Comparison of ENCODE assay signal across 8 mouse cellular contexts in the genomic region with DNA sequence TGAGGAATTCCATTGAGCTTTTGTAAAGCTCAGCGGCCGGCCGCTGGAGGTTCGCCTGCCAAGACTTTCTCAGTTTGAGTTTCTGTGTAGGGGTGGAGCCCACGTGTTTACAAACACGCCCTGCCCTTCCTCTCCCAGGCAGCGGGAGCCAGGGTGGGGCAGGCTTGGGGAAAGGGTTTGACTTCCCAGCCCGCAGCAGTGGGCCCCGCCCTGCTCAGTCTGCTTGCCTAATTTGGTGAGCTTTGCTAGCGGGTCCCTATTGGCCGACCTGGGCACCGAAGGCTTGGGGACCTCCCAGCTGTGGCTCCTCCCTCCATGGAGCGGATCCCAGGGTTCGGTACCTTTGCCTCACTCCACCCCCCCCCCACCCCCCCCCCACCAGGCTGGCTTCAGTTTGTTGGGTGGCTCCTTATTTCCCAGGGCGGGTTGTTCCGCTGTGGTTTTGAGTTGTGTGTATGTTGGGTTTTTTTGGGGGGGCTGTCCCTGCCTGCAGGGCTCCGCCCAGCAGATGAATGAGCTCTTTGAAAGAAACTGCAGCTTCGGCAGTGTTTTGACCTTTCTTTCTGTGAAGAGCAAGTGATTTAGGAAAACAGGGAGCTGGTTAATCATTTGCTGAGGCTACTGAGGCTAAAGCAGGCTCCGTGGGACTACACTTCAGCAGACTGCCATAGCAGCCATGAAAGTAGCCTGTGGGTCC. TPM values are rescaled to one million over a fixed set of nuclear protein-coding genes. Genes with fewer than 3 reads are reported as not detected.
DNase-seq lines count a peak whose midpoint lies in the region; ATAC-seq and TF ChIP-seq lines count a peak whose summit lies in the region.

No protein-coding gene starts in this region.

- H3K27me3 ChIP-seq in hindbrain, postnatal 0 days (ENCODE audit: insufficient read depth, low read length) = no peaks in the 10 kb centered on the region
- H3K27me3 ChIP-seq in limb, embryonic 11.5 days (ENCODE audit: control insufficient read depth, insufficient read depth, low read length) = no peaks in the 10 kb centered on the region
- H3K27me3 ChIP-seq in midbrain, embryonic 11.5 days (ENCODE audit: control insufficient read depth, insufficient read depth, low read length) = no peaks in the 10 kb centered on the region

- 3% methylated on average over 19 of the region's 19 CpGs for WGBS in hindbrain, postnatal 0 days
- under 1% methylated on average over 19 of the region's 19 CpGs for WGBS in limb, embryonic 11.5 days
- under 1% methylated on average over 19 of the region's 19 CpGs for WGBS in midbrain, embryonic 11.5 days

- H3K27ac ChIP-seq in cortical plate, adult 2 months (ENCODE audit: insufficient read depth, low read length) = peak overlapping the region; percentile 74
- H3K27ac ChIP-seq in hindbrain, postnatal 0 days = peak overlapping the region; percentile 27
- peak overlapping the region; percentile 63 for H3K27ac ChIP-seq in limb, embryonic 11.5 days (replicated peaks; ENCODE audit: low read depth, low read length)
- peak overlapping the region; percentile 79 for H3K27ac ChIP-seq in midbrain, embryonic 11.5 days (ENCODE audit: low read depth, low read length)

- H3K4me3 ChIP-seq in cortical plate, adult 2 months (ENCODE audit: insufficient read depth, low read length) = no peak overlapping the region
- peak overlapping the region; percentile 23 for H3K4me3 ChIP-seq in hindbrain, postnatal 0 days (ENCODE audit: low read length)
- H3K4me3 ChIP-seq in limb, embryonic 11.5 days (ENCODE audit: low read depth, low read length) = peak overlapping the region; percentile 25
- H3K4me3 ChIP-seq in midbrain, embryonic 11.5 days (ENCODE audit: low read depth, low read length) = peak overlapping the region; percentile 25

- no peak overlapping the region; the same call in 1 of the 2 replicates for H3K9ac ChIP-seq in hindbrain, postnatal 0 days (replicated peaks; ENCODE audit: low read length)
- H3K9ac ChIP-seq in limb, embryonic 11.5 days (ENCODE audit: low read length) = peak overlapping the region; percentile 8; the same call in 1 of the 2 replicates
- H3K9ac ChIP-seq in midbrain, embryonic 11.5 days (ENCODE audit: low read length) = peak overlapping the region; percentile 49

- H3K4me2 ChIP-seq in hindbrain, postnatal 0 days (ENCODE audit: low read depth, low read length) = peak overlapping the region; percentile 57
- peak overlapping the region; percentile 57 for H3K4me2 ChIP-seq in limb, embryonic 11.5 days (ENCODE audit: low read depth, severe bottlenecking)
- H3K4me2 ChIP-seq in midbrain, embryonic 11.5 days = peak overlapping the region; percentile 48

- H3K4me1 ChIP-seq in cortical plate, adult 2 months (ENCODE audit: control insufficient read depth, insufficient read depth, low read length) = peaks cover 8% of the 10 kb centered on the region
- H3K4me1 ChIP-seq in hindbrain, postnatal 0 days (ENCODE audit: insufficient read depth, low read length) = peaks cover 10% of the 10 kb centered on the region
- peaks cover 25% of the 10 kb centered on the region for H3K4me1 ChIP-seq in limb, embryonic 11.5 days (ENCODE audit: control insufficient read depth, insufficient read depth, low read length)
- H3K4me1 ChIP-seq in midbrain, embryonic 11.5 days (ENCODE audit: control insufficient read depth, insufficient read depth, low read length) = peaks cover 42% of the 10 kb centered on the region

- DNase-seq in cerebellum, adult 11 months = peak; percentile 40
- no peak for DNase-seq in cerebellum, adult 9-10 months
- peak; percentile 88 for DNase-seq in gastrocnemius, postnatal 10 days
- peak; percentile 75 for DNase-seq in hindbrain, postnatal 0 days (ENCODE audit: low spot score)
- DNase-seq in limb, embryonic 11.5 days (ENCODE audit: low spot score) = peak; percentile 89
- peak; percentile 96 for DNase-seq in midbrain, embryonic 11.5 days (ENCODE audit: low spot score, missing footprints)
- peak; percentile 80 for DNase-seq in spleen, adult 12 weeks (ENCODE audit: low spot score)

- H3K9me3 ChIP-seq in hindbrain, postnatal 0 days (ENCODE audit: low read length) = no peaks in the 10 kb centered on the region
- H3K9me3 ChIP-seq in limb, embryonic 11.5 days (ENCODE audit: control insufficient read depth, low read length) = no peaks in the 10 kb centered on the region
- no peaks in the 10 kb centered on the region for H3K9me3 ChIP-seq in midbrain, embryonic 11.5 days (ENCODE audit: control insufficient read depth, low read length)

- ATAC-seq in hindbrain, postnatal 0 days = peak; percentile 88
- peak; percentile 94 for ATAC-seq in limb, embryonic 11.5 days (ENCODE audit: insufficient number of reproducible peaks, low FRiP score, low TSS enrichment, low read depth)
- peak; percentile 93 for ATAC-seq in midbrain, embryonic 11.5 days (ENCODE audit: low FRiP score)

- H3K36me3 ChIP-seq in hindbrain, postnatal 0 days (ENCODE audit: insufficient read depth, low read length) = peaks cover 13% of the 10 kb centered on the region
- peaks cover 6% of the 10 kb centered on the region for H3K36me3 ChIP-seq in limb, embryonic 11.5 days (ENCODE audit: control insufficient read depth, insufficient read depth, low read length)
- H3K36me3 ChIP-seq in midbrain, embryonic 11.5 days (ENCODE audit: control insufficient read depth, insufficient read depth, low read length) = peaks cover 7% of the 10 kb centered on the region

- no peak for TF ChIP-seq CTCF in cortical plate, adult 2 months (IDR thresholded peaks at IDR 0.05; ENCODE audit: extremely low read depth, insufficient read depth, low read length)
- no peak for TF ChIP-seq CTCF in hindbrain, postnatal 0 days (IDR thresholded peaks at IDR 0.05; ENCODE audit: low read depth)

- no peak for TF ChIP-seq POLR2A in cortical plate, adult 2 months (IDR thresholded peaks at IDR 0.05; ENCODE audit: extremely low read depth, insufficient read depth, low read length)

RNA-seq across cellular contexts. Expression of a gene that starts 23.1 kb away (rescaled TPM):
- 31.5 and 32.5 TPM in 2 replicates for polyA plus RNA-seq in cortical plate, adult 2 months (2012; rRNA removed)
- total RNA-seq in gastrocnemius, postnatal 10 days (2021) = 1 to 10 TPM; 4.3 to 4.8 TPM
- 12.8 and 22.1 TPM in 2 replicates for total RNA-seq in hindbrain, postnatal 0 days (2014; rRNA removed)
- polyA plus RNA-seq in hindbrain, postnatal 0 days (2015; fragmentation: Nextera tagmentation; extraction: Ambion mirVana) = 7.5 and 7.9 TPM in 2 replicates
- polyA plus RNA-seq in limb, embryonic 11.5 days (2014; fragmentation: Nextera tagmentation; extraction: Ambion mirVana) = 8.0 and 8.5 TPM in 2 replicates
- polyA plus RNA-seq in midbrain, embryonic 11.5 days (2014; fragmentation: Nextera tagmentation; extraction: Ambion mirVana) = 8.8 and 10.5 TPM in 2 replicates

RNA-seq across cellular contexts. Expression of a gene that starts 39.3 kb away (rescaled TPM):
- polyA plus RNA-seq in cortical plate, adult 2 months (2012; rRNA removed) = 19.4 and 21.1 TPM in 2 replicates
- total RNA-seq in gastrocnemius, postnatal 10 days (2021) = 10 to 100 TPM; 17.5 to 19.1 TPM
- total RNA-seq in hindbrain, postnatal 0 days (2014; rRNA removed) = 23.3 and 24.0 TPM in 2 replicates
- 4.6 and 6.0 TPM in 2 replicates for polyA plus RNA-seq in hindbrain, postnatal 0 days (2015; fragmentation: Nextera tagmentation; extraction: Ambion mirVana)
- polyA plus RNA-seq in limb, embryonic 11.5 days (2014; fragmentation: Nextera tagmentation; extraction: Ambion mirVana) = 3.3 and 4.7 TPM in 2 replicates
- 4.0 and 4.2 TPM in 2 replicates for polyA plus RNA-seq in midbrain, embryonic 11.5 days (2014; fragmentation: Nextera tagmentation; extraction: Ambion mirVana)

Comparison
In these comparisons a context has a peak if more than half of its experiments do, and no peak if none do; other contexts are left out.
1. H3K27ac ChIP-seq: peak in every context shown above with its lines; median percentile 79 in midbrain, embryonic 11.5 days; 74 in cortical plate, adult 2 months; 63 in limb, embryonic 11.5 days; 27 in hindbrain, postnatal 0 days.